Mouse (Mus musculus) embryonic facial prominence, embryonic 14.5 days (tissue): ENCODE measurements around the gene Esrrg. TPM values are rescaled to one million over a fixed set of nuclear protein-coding genes. Genes with fewer than 3 reads are reported as not detected.

ENCODE experiments used
- ATAC-seq: fragments of 200-750 bp; cut with Nextera tagmentation; 2 replicates; pipeline ENCODE4 v1.8.0; 2017; ENCODE audit warnings: low read depth, moderate number of reproducible peaks, moderate TSS enrichment
- DNase-seq: peaks from one replicate; pipeline ENCODE4 v3.0.0-alpha.2; 2015; ENCODE audit warnings: low spot score
- H3K27ac ChIP-seq: fragments of 300-500 bp; sonication (generic); replicated peaks from 2 replicates; pipeline ENCODE4 v1.5.1; 2014; ENCODE audit warnings: low read depth, mild to moderate bottlenecking, low read length, moderate library complexity
- H3K27me3 ChIP-seq: fragments of 300-500 bp; sonication (generic); replicated peaks from 2 replicates; pipeline ENCODE4 v1.6.1; 2014; ENCODE audit warnings: low read length; ENCODE audit not compliant: control insufficient read depth, insufficient read depth
- H3K36me3 ChIP-seq: fragments of 300-500 bp; sonication (generic); 2 replicates; pipeline ENCODE4 v1.6.1; 2014; ENCODE audit warnings: low read length, mixed read lengths; ENCODE audit not compliant: control insufficient read depth, insufficient read depth
- H3K4me1 ChIP-seq: fragments of 300-500 bp; sonication (generic); 2 replicates; pipeline ENCODE4 v1.6.1; 2014; ENCODE audit warnings: antibody characterized with exemption, low read length; ENCODE audit not compliant: control insufficient read depth, insufficient read depth
- H3K4me2 ChIP-seq: fragments of 300-500 bp; sonication (generic); 2 replicates; pipeline ENCODE4 v1.6.1; 2014; ENCODE audit warnings: low read depth, mild to moderate bottlenecking, low read length, moderate library complexity, mixed read lengths
- H3K4me3 ChIP-seq: fragments of 300-500 bp; sonication (generic); 2 replicates; pipeline ENCODE4 v1.5.1; 2014; ENCODE audit warnings: low read depth, mild to moderate bottlenecking, low read length
- H3K9ac ChIP-seq: fragments of 300-500 bp; sonication (generic); 2 replicates; pipeline ENCODE4 v1.6.1; 2014; ENCODE audit warnings: low read depth, mild to moderate bottlenecking, low read length, moderate library complexity, mixed read lengths
- H3K9me3 ChIP-seq: fragments of 300-500 bp; sonication (generic); 2 replicates; pipeline ENCODE4 v1.6.1; 2016; ENCODE audit warnings: low read length; ENCODE audit not compliant: control insufficient read depth
- WGBS: fragments of 180-500 bp; shearing (Covaris S2); extraction: QIAGEN DNeasy Blood & Tissue Kit; methylation state at CpG from one replicate; pipeline ENCODE4 v1.1.7; 2014; 5-methylcytosine and 5-hydroxymethylcytosine counted together
- polyA plus RNA-seq: library from polyadenylated mRNA; unstranded; fragments of >200 nt; fragmentation: Nextera tagmentation; extraction: Ambion mirVana; gene quantifications from 2 replicates; pipeline ENCODE4 v1.2.1, GENCODE M21; 2014

The Esrrg gene
- polyA plus RNA-seq, 1 experiment from 2014 or later: 3.1 TPM

- no peak overlapping the region for H3K4me2 ChIP-seq
- H3K27me3 ChIP-seq: no peaks in the 10 kb centered on the region
- no peak for DNase-seq
- no peaks in the 10 kb centered on the region for H3K36me3 ChIP-seq
- H3K9ac ChIP-seq: no peak overlapping the region
- 98% methylated on average over 4 of the region's 4 CpGs for WGBS
- no peak overlapping the region for H3K4me3 ChIP-seq
- ATAC-seq: no peak
- H3K4me1 ChIP-seq: no peaks in the 10 kb centered on the region
- no peaks in the 10 kb centered on the region for H3K9me3 ChIP-seq
- no peak overlapping the region for H3K27ac ChIP-seq
Measured at GRCm38 (mm10) chr1:187889096-187889495, 280.5 kb downstream of the Esrrg start.

- Histone ChIP-seq H3K4me1 (no peaks in the 10 kb centered on the region), H3K36me3 (no peaks in the 10 kb centered on the region), H3K4me2 (no peak overlapping the region), H3K4me3 (no peak overlapping the region), H3K9me3 (no peaks in the 10 kb centered on the region), H3K27ac (no peak overlapping the region), H3K9ac (no peak overlapping the region), H3K27me3 (no peaks in the 10 kb centered on the region)
- no peak for DNase-seq
- WGBS: 76% methylated on average over 9 of the region's 9 CpGs
- no peak for ATAC-seq
Measured at GRCm38 (mm10) chr1:187891262-187891661, 282.7 kb downstream of the Esrrg start.

- no peak for DNase-seq
- ATAC-seq: no peak
- no peak overlapping the region for H3K4me2 ChIP-seq
- no peak overlapping the region for H3K9ac ChIP-seq
- no peaks in the 10 kb centered on the region for H3K27me3 ChIP-seq
- 18% methylated on average over 1 of the region's 1 CpGs for WGBS
- no peak overlapping the region for H3K4me3 ChIP-seq
- no peak overlapping the region for H3K27ac ChIP-seq
- H3K36me3 ChIP-seq: no peaks in the 10 kb centered on the region
- peaks cover 8% of the 10 kb centered on the region; the same call in 1 of the 2 replicates for H3K4me1 ChIP-seq
- no peaks in the 10 kb centered on the region for H3K9me3 ChIP-seq
Measured at GRCm38 (mm10) chr1:187895459-187895858, 286.9 kb downstream of the Esrrg start.

GRCm38 (mm10) chr1:187896291-187896690, 287.7 kb downstream of the Esrrg start:
- 81% methylated on average over 3 of the region's 3 CpGs for WGBS
- ATAC-seq: no peak
- Histone ChIP-seq H3K4me2 (no peak overlapping the region), H3K27me3 (no peaks in the 10 kb centered on the region), H3K9ac (no peak overlapping the region), H3K27ac (no peak overlapping the region), H3K4me1 (peaks cover 8% of the 10 kb centered on the region; the same call in 1 of the 2 replicates), H3K9me3 (no peaks in the 10 kb centered on the region), H3K36me3 (no peaks in the 10 kb centered on the region), H3K4me3 (no peak overlapping the region)
- no peak for DNase-seq

GRCm38 (mm10) chr1:187896910-187897309, 288.3 kb downstream of the Esrrg start:
- peaks cover 8% of the 10 kb centered on the region; the same call in 1 of the 2 replicates for H3K4me1 ChIP-seq
- H3K9ac ChIP-seq: no peak overlapping the region
- ATAC-seq (no peak), DNase-seq (no peak)
- H3K4me3 ChIP-seq: no peak overlapping the region
- no peaks in the 10 kb centered on the region for H3K36me3 ChIP-seq
- WGBS: 90% methylated on average over 7 of the region's 7 CpGs
- H3K27me3 ChIP-seq: no peaks in the 10 kb centered on the region
- H3K9me3 ChIP-seq: no peaks in the 10 kb centered on the region
- no peak overlapping the region for H3K4me2 ChIP-seq
- no peak overlapping the region for H3K27ac ChIP-seq

GRCm38 (mm10) chr1:187899541-187899940, 290.9 kb downstream of the Esrrg start:
- Histone ChIP-seq H3K9me3 (no peaks in the 10 kb centered on the region), H3K4me1 (peaks cover 8% of the 10 kb centered on the region; the same call in 1 of the 2 replicates), H3K4me3 (no peak overlapping the region), H3K9ac (no peak overlapping the region), H3K4me2 (no peak overlapping the region), H3K36me3 (no peaks in the 10 kb centered on the region), H3K27me3 (no peaks in the 10 kb centered on the region), H3K27ac (no peak overlapping the region)
- DNase-seq (no peak), ATAC-seq (no peak)
- WGBS: 63% methylated on average over 4 of the region's 4 CpGs

GRCm38 (mm10) chr1:187900756-187901155, 292.2 kb downstream of the Esrrg start:
- H3K4me2 ChIP-seq: no peak overlapping the region
- H3K4me1 ChIP-seq: peaks cover 8% of the 10 kb centered on the region; the same call in 1 of the 2 replicates
- WGBS: 53% methylated on average over 6 of the region's 6 CpGs
- ATAC-seq: peak; percentile 79
- H3K4me3 ChIP-seq: no peak overlapping the region
- H3K36me3 ChIP-seq: no peaks in the 10 kb centered on the region
- H3K9me3 ChIP-seq: no peaks in the 10 kb centered on the region
- no peak overlapping the region for H3K9ac ChIP-seq
- H3K27ac ChIP-seq: no peak overlapping the region
- DNase-seq: peak; percentile 56
- H3K27me3 ChIP-seq: no peaks in the 10 kb centered on the region

- DNase-seq (no peak), ATAC-seq (no peak)
- no peaks in the 10 kb centered on the region for H3K9me3 ChIP-seq
- no peaks in the 10 kb centered on the region for H3K27me3 ChIP-seq
- WGBS: 59% methylated on average over 3 of the region's 3 CpGs
- no peak overlapping the region for H3K9ac ChIP-seq
- H3K36me3 ChIP-seq: no peaks in the 10 kb centered on the region
- H3K4me3 ChIP-seq: no peak overlapping the region
- H3K27ac ChIP-seq: no peak overlapping the region
- H3K4me2 ChIP-seq: no peak overlapping the region
- H3K4me1 ChIP-seq: peaks cover 8% of the 10 kb centered on the region; the same call in 1 of the 2 replicates
Measured at GRCm38 (mm10) chr1:187902176-187902575, 293.6 kb downstream of the Esrrg start.

- H3K9ac ChIP-seq: no peak overlapping the region
- H3K9me3 ChIP-seq: no peaks in the 10 kb centered on the region
- no peaks in the 10 kb centered on the region for H3K36me3 ChIP-seq
- ATAC-seq (no peak), DNase-seq (peak; percentile 48)
- H3K4me3 ChIP-seq: no peak overlapping the region
- H3K27ac ChIP-seq: no peak overlapping the region
- no peak overlapping the region for H3K4me2 ChIP-seq
- no peaks in the 10 kb centered on the region for H3K27me3 ChIP-seq
- WGBS: 75% methylated on average over 4 of the region's 4 CpGs
- H3K4me1 ChIP-seq: peaks cover 18% of the 10 kb centered on the region
Measured at GRCm38 (mm10) chr1:187904731-187905130, 296.1 kb downstream of the Esrrg start.
